Mouse (Mus musculus): Measurements from ENCODE around the gene Vrtn.
A peak's percentile ranks its signal among the peaks of the same experiment; 100 is the strongest.

Gene Vrtn

DNA sequence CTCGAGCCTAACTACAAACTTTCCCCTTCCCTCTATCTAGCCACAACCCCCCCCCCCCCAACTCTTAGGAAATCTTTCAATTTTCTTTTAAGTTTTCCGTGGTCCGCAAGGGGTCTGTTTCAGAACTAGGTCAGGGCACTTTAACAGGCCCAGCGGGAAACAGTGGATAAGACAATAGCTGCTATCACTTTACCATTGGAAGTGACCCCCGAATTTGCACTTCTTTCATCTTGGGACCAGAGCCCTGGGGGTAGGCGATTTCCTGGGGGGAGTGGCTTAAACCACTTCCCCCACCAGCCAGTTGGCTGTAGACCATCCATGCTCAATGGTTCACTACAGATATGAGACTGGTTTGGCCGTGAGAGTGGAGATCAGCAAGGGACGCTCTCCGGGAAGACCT is at the start of gene Vrtn:
Gene Vrtn (plus strand): TSS at position 366 of the 400 bp plus-strand sequence.
- DNase-seq (ENCODE audit: low read depth, low spot score), result no peak

DNA sequence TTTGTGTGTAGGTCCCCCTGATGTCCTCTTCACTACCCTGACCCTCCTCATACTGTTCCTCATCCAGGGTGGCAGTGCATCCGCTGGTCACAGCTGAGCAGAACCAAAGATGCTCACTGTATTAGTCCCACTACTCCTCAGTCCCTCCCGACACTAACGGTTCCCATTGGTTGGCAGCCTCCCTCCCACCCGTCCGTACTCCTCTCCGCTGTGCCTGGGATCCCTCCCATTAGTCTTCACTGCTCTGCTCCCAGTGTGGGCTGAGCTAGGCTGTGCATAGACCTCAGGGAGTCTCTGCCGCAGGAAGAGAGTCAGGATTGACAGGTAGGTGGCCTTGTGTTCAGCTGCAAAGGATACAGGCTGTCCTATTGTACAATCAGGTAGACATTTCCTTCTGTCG is 42.5 kb upstream of the Vrtn start:
- no peak for DNase-seq (ENCODE audit: low read depth, low spot score)

DNA sequence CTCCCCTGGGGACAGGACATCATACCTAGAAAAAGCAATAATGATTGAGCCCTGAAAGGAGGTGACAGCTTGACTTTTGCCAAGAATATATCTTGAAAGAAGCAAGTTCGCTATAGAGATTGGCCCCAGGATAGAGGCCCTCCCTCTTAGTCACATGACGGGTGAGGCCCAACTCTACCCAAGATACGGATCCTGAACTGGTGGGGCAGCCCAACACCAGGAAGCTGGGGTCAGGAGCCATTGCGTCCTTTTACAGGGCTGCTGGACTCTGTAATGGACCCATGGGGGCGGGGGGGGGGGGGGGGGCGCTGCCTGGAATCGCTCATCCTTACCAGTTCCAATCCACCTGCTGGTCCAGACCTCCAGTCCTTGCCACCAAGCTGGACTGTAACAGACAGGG is 36.8 kb upstream of the Vrtn start:
- DNase-seq (ENCODE audit: low read depth, low spot score), result no peak

DNA sequence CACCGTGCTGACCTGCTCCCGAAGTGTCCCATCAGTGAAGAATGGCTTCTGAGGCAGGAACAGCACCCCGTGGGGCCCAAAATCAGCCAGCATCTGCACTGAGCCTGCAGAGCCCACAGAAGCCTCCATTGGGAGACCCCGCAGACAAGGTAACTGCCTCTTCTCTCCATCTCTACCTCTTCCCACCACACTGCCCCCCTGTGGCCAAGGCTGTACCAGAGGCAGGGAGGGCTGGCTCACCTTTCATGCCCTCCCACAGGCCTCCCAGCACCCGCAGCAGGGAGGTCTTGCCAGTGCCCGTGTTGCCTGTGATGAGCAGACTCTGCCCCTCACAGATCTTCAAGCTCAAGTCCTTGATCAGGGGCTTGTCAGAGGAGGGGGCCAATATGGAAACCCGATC is 35.0 kb upstream of the Vrtn start:
- no peak for DNase-seq (ENCODE audit: low read depth, low spot score)

DNA sequence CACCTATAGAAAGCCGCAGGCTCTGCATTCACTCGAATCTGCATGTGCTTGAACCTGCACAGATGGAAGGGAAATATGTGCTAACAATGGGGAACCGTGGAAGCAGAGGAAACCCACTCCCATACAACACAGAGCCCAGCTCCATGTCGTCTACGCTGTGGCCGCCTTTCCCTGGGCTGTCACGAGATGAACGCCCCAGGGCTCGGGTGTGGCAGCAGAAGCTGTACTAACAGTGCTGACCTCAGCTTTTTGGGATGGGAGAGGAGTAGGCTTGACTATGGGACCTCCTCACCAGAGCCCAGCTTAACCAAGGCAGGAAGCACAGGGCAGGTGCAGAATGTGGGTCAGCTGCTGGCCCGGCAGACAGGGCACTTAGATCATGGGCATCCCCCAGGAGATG is 29.1 kb upstream of the Vrtn start:
- DNase-seq (ENCODE audit: low read depth, low spot score), result no peak

DNA sequence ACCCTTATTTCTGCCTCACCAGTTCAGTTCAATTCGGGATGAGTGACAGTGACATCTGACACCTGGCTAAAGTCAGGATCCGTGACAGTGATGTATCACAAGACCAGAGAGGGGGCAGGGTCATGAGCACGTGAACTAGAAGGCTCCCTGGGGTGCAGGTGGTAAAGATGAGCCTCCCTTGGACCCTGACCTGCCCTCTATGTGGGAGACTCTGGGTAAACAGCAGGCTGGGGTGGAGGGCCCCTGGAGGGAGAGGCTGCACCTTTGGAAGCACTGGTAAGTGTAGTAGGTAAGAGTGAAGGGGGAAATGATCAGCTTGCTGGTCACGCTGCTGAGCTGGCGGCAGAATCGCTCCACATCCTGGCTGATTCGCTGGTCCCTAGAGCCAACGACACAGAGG is 28.3 kb upstream of the Vrtn start:
- no peak for DNase-seq (ENCODE audit: low read depth, low spot score)

DNA sequence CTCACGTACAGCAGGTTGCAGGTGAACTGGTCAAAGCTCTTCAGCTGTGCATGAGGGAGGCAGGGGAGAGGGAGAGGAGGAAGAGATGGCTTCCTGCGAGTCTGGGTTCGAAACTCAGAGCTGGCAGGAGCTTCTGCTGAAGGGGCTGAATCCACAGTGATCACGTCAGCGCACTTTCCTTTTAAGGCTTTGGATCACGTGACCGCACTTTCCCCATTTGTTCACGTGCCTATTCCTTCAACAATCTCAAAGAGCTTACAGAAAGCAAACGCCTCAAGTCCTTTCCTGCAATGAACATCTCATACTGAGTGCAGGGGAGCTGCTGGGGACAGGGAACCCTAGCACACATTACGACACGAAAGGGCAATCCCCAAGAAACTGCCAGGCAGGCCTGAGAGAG is 26.8 kb upstream of the Vrtn start:
- no peak for DNase-seq (ENCODE audit: low read depth, low spot score)

DNA sequence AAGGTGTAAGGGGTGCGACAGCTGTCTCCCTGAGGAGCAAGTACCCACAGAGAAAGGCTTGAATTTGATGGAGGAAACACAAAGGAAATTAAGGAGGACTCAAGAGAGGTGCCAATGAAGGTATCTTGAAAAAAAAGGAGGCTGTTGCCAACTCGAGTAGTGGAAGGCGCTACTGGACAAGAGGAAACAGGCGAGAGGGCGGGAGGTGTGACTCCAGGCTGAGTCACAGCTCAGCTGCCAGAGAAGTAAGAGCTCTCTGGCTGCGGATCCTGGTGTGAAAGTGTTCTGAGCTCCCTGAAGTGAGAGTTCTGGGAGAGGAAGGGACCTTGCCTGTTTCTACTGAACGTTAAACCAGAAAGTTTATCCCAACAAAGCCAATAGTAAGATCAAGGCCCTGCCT is 26.3 kb upstream of the Vrtn start:
- DNase-seq (ENCODE audit: low read depth, low spot score), result no peak

DNA sequence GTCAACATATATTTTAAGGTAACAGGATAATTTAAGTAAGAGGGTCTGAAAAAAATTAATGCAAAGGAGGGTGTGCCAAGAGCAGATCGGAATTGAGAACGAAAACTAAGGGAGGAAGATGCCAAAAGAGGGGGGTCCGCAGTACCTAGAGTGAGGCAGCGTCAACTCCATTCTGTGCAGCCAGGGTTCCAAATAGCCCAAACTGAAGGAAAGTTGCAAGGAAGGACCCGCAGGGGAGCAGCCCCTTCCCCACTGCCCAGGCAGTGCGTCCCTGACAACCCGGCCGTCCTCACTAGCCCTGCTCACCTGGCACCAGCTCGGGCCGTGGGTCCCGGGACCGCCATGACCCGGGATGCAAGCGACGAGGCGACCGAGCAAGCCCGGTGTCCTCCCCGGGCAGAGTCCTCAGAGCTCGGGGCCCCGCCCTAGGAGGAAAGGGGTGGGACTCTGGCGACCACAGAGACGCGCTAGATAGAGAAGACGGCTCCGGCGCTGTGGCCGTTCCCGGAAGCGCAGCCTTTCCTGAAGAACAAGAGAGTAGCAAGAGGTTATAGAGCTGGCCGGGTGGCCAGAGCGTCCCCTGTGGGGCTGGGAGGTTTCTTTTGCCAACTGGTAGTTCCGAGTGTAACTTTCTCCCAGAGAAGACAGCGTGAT is 23.7 kb upstream of the Vrtn start, which contains the start of gene Abcd4:
Gene Abcd4 (minus strand): TSS at position 437 of the 654 bp plus-strand sequence.
- DNase-seq (ENCODE audit: low read depth, low spot score), result peak; percentile 84

DNA sequence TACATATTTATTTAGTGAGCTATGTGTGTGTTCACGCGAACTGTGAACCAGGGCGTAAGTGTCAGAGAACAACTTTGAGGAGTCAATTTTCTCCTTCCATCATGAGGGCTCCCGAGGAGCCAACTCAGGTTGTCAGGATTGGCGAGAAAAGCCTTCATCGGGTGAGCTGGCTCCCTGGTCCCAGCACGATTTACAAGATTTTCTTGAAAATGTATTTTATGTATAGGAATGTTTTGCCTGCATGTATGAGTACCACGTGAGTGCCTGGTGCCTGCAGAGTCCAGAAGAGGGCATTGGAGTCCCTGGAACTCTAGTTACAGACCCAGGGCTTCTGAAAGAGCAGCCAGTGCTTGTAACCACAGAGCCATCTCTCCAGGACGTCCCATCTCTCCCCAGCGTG is 23.2 kb upstream of the Vrtn start:
- DNase-seq (ENCODE audit: low read depth, low spot score), result no peak

DNA sequence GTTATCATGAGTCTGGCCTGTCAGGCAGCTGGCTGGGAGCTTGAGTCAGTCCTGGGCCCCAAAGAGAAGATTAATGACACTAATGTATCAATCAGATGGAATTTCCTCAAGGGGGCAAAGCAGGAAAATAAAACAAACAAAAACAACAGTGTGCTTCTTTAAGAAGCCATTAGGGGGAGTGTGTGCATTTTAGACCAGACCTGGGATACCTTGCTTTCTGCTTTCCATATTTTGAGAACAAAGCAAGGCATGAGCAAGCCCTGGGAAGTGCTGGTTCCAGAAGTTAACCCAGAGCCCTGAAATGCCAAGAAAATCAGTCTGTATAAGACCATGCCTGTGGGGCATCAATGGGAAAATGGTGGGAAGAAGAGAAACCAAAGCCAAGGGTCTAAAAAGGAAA is 19.8 kb upstream of the Vrtn start:
- no peak for DNase-seq (ENCODE audit: low read depth, low spot score)

DNA sequence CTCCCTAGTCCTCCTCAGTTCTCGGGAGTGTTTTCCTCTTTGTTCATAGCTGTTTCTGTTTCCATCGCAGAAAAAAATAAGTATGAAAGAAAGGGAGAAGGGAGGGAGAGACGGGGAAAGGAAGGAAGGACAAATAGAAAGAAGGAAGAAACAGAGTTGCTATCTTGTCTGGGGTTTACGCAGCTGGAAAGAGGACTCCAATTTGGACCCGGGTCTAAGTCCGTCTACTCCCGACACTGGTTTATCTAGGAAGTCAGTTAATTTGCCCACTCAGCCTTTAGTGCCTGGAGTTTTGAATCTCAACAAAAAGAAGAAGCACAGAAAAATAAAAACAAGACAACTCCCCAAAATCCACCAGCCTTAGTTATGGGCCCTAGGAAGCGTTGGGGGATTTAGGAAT is 16.2 kb upstream of the Vrtn start:
- DNase-seq (ENCODE audit: low read depth, low spot score), result no peak

DNA sequence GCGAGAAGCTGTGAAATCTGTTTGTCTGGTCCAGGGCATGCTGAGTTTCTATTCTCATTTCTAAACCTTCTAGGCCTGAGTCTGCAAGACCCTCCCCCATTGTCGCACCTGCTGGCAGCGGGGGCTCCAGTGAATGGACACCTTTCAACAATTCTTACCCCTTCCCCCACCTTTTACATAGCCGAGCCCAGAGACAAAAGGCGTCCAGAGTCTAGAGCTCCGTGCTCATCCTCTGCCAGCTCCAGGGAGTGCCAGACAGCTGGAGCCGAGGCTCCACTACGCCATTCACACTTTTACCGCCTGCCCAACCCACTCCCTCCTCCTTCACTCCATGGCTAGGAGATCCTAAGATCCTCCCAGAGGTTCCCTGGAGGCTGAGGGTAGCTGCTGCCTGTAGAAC is 15.7 kb upstream of the Vrtn start:
- no peak for DNase-seq (ENCODE audit: low read depth, low spot score)

DNA sequence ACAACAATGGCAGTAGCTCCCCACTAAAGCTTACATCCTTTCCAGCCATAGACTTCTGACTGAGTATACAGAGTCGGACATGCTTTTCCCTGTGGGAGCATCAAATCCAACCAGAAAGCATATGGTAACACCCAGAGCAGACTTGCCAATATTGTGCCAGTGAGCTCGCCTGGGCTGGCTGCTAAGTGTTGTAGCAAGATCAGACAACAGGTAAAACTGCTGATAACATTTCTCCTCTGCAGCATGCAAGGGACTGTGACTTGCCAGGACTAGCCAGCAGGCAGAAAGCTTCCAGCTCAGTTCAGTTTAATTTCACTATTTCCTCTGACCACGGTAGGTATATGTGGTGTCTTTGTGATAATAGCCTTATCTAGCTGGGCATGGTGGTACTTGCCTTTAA is 9.0 kb upstream of the Vrtn start:
- no peak for DNase-seq (ENCODE audit: low read depth, low spot score)

DNA sequence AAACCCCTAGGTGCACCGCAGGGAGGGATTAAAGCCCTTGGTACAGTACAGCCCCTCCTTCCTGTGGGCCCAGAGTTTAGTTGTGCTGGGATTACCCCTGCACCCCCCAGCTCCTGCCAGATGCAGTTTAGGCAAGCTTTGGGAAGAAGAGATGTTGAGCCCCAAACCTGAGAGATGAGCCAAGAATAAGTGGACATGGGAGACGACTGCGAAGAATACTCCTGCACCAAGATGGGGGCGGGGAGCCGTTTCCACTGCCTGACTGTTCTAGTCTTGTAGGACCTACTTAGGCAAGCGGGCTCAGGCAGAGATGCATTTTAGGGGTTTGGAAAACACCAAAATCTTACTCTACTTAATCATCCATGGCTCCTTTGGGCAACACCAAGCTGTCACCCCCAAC is 566 bp upstream of the Vrtn start:
- DNase-seq (ENCODE audit: low read depth, low spot score), result no peak

DNA sequence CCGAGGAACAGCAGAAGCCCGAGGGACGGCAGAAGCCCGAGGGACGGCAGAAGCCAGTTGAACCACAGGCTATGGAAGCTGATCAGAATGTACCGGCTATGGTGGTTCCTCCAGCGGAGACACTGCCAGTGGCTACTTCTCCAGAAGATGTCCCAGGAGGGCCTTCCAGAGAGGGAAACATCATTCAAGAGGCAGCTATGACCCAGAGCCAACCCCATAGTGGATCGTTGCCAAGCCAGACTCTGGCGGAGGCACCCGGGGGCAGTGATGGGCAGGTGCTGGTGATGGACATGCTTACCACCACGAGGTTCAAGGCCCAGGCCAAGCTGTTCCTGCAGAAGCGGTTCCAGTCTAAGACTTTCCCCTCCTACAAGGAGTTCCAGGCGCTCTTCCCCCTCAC is 9.4 kb downstream of the Vrtn start:
- no peak for DNase-seq (ENCODE audit: low read depth, low spot score)

DNA sequence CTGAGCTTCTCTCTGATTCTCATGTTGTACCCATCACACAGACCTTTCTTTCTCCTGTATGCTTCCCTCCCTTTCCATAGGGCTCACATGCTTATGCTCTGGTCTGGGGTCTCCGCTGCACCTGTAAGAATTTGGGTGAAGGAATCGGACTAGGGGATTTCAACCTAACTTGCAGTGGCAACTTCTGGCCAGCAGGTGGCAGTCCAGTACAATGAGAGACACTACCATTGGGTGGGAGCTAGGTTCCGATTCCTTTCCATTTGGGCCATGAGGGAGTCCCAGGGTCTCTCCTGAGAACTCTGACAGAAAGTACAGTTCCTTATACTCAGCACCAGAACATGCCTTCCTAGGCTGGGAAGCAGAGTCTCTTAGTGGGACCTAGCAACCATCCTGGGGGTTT is 13.1 kb downstream of the Vrtn start:
- DNase-seq (ENCODE audit: low read depth, low spot score), result no peak

DNA sequence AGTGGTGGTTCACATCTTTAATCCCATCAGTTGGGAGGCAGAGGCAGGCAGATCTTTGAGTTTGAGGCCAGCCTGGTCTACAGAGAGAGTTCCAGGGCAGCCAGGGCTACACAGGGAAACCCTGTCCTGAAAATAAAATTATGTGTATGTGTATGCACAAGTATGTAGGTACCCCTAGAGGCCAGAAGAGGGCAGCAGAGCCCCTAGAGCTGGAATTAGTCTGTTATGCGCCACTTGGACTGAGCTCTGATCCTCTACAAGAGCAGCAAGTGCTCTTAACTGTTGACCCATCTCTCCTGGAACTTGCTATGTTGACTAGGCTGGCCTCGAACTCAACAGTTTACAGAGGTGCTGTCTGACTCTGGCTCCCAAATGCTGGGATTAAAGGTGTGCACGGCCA is 29.7 kb downstream of the Vrtn start:
- DNase-seq (ENCODE audit: low read depth, low spot score), result no peak

DNA sequence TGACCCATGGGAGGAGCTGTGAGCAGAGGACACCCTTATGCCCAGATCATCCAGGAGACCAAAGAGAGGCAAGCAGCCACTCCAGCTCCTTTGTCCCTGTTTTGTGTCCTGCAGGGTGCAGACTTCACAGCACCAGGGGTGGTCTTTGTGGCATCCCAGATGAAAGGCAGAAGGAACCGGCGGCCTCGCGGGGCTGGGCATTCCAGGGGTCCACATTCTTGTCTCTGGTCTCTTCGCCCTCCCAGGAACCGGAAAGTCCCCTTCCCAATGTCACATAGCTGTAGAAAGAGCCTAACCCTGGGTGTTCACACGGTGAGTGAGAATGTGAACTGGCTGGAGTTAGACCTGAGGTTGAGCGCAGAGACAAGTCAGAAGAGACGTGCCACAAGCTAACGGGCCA is 30.8 kb downstream of the Vrtn start:
- no peak for DNase-seq (ENCODE audit: low read depth, low spot score)

DNA sequence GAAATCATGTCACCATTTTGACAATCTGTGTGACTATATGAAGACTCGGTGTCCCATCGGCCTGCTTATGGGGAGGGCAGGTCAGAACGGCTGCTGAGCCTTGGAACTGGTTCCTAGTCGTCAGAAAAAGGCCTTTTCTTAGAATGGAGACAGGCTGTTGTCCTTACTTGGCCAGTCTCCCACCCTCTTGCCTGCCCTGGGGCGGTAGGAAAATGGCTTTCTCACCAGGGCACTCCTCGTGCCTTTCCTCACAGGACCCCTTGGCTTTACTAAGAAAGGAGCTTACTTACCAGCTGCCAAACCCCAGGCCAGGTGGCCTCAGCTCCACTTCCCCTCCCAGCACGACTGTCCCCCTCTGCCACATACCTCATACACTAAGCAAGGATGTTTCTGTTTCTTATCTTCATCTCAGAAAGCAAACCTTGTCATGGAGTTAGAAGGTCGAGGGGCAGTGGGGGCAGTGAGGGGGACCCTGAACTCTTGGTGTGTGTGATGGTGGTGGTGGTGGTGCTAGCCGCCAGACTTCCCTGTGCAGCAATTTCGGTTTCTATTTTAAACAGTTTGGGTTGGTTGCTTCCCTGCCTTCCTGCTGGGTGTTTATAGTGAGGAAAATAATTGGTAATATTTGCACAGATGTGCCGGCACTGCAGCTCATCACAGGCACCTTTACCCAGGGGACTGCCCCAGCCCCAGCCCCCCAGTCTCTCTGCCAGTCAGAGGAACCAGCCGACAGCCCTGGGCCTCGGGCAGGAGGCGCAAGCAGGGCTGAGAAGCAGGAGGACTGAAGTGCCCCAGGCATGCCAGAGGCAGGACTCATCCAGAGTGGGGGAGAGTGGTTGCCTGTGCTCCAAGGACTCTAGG is 34.1 kb downstream of the Vrtn start:
- no peak for DNase-seq (ENCODE audit: low read depth, low spot score)

DNA sequence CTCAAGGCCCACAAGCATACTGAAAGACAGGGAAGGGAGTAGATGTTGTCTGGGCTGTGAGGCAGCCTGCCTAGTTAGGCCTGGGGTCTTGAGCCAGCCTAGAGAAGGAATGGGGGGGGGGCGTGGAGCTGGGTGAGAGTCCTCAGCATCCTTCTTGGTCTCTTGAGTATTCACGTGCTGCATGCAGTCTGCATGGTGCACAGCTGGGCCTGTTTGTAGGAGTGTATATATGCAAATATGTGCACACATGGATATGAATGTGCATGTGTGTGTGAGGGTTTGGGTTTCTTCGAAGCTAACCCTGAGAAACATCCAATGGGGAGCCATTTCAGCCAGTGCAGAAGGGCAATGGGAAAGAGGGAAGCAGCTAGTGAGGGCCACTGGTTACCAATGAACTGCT is 35.2 kb downstream of the Vrtn start:
- no peak for DNase-seq (ENCODE audit: low read depth, low spot score)

DNA sequence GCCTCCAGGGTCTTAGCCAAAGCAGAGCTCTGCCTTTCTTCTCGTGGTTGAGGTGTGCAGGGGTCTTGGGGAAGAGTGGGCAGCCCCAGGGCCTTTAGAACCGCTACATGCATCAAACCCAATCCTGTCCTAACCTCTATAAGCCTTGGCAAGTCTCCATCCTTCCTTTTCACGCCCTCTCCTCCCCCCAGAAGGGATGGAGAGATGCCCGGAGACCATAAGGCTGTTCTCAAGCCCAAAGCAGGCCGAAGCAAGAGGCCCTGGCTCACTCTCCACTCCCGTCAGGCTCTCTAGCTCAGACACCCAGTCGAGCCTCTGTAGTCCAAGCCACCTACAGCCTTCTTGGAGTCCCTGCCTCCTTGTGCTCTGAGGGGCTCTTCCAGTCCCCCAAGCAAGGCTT is 43.8 kb downstream of the Vrtn start:
- no peak for DNase-seq (ENCODE audit: low read depth, low spot score)

DNA sequence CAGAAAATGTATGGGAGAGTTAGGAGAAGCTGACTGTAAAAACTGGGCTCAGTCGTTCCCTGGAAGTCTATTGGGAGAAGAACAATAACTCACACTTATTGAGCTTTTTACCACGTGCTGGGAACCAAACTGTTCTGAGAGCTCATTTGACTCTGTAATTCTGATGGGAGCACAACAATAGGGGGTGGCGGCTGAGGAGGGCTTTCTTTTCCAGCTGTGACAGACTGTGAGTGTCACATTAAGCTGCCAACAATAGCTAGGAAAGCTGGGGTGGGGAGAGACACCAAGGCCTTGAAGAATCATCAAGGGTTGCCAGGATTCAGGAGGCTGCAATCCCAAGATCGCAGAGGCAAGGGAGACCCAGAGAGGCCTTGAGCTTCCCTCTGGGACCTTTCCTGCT is 45.4 kb downstream of the Vrtn start:
- DNase-seq (ENCODE audit: low read depth, low spot score), result no peak

Data from WW6 (cell line).